Mouse (Mus musculus) MEL (cell line): ENCODE measurements at regions not wholly inside any gene's neighbourhood (a gene's known extent, or its start where the extent isn't known, plus 50 kb on each side); places are given as distances from the start of the nearest gene placed in this dataset.

Experiments used
- DNase-seq: peaks from one replicate; pipeline ENCODE4 v3.0.0; 2011; ENCODE audit warnings: low read depth, low spot score
- H3K27ac ChIP-seq: 2 replicates; pipeline ENCODE4 v1.5.1; 2012; ENCODE audit warnings: low read depth, mild to moderate bottlenecking, control low read depth, low read length, moderate library complexity; ENCODE audit not compliant: control insufficient read depth
- H3K27me3 ChIP-seq, 2 experiments: fragments of 150-350 bp in 1 of 2; sonication (generic) in 1 of 2; 2 replicates each; pipeline ENCODE4 v1.6.1; 2012; ENCODE audit warnings: low read length in 2 of 2, mild to moderate bottlenecking in 2 of 2, improper control_type of control experiment in 1 of 2, moderate library complexity in 1 of 2; ENCODE audit not compliant: insufficient read depth in 2 of 2, control insufficient read depth in 1 of 2
- H3K36me3 ChIP-seq, 2 experiments: 2 replicates each; pipeline ENCODE4 v1.6.1; 2012 to 2014; ENCODE audit warnings: low read length in 2 of 2, improper control_type of control experiment in 1 of 2, inconsistent platforms in 1 of 2, mild to moderate bottlenecking in 1 of 2; ENCODE audit not compliant: insufficient read depth in 2 of 2, control insufficient read depth in 1 of 2
- H3K4me1 ChIP-seq, 2 experiments: fragments of 150-350 bp in 1 of 2; sonication (generic) in 1 of 2; 2 replicates each; pipeline ENCODE4 v1.6.1; 2012; ENCODE audit warnings: low read length in 2 of 2, improper control_type of control experiment in 1 of 2, mild to moderate bottlenecking in 1 of 2; ENCODE audit not compliant: insufficient read depth in 2 of 2, control insufficient read depth in 1 of 2
- H3K4me3 ChIP-seq, 2 experiments: fragments of 150-350 bp in 1 of 2; sonication (generic) in 1 of 2; 2 replicates each; pipeline ENCODE4 v1.5.1; 2012; ENCODE audit warnings: low read depth in 2 of 2, low read length in 2 of 2, mild to moderate bottlenecking in 2 of 2, moderate library complexity in 2 of 2, control low read depth in 1 of 2, improper control_type of control experiment in 1 of 2; ENCODE audit not compliant: control insufficient read depth in 1 of 2, insufficient read depth in 1 of 2
- H3K79me2 ChIP-seq: 2 replicates; pipeline ENCODE4 v1.6.1; 2012; ENCODE audit warnings: mild to moderate bottlenecking, low read length, moderate library complexity; ENCODE audit not compliant: control insufficient read depth, poor library complexity, insufficient read depth
- H3K9ac ChIP-seq: 2 replicates; pipeline ENCODE4 v1.6.1; 2012; ENCODE audit warnings: low read depth, mild to moderate bottlenecking, control low read depth, low read length, moderate library complexity; ENCODE audit not compliant: control insufficient read depth, poor library complexity, severe bottlenecking
- H3K9me3 ChIP-seq: fragments of 150-350 bp; sonication (generic); replicated peaks from 2 replicates; pipeline ENCODE4 v1.6.1; 2012; ENCODE audit warnings: mild to moderate bottlenecking, low read length, improper control_type of control experiment, moderate library complexity; ENCODE audit not compliant: insufficient read depth
- CHD1 ChIP-seq: IDR thresholded peaks from 2 replicates; pipeline ENCODE4 v1.6.1; 2012; ENCODE audit warnings: low read depth, mild to moderate bottlenecking, inconsistent platforms, low read length, improper control_type of control experiment
- E2F4 ChIP-seq: IDR thresholded peaks from 2 replicates; pipeline ENCODE4 v1.6.1; 2011; ENCODE audit warnings: low read depth, low read length, improper control_type of control experiment, borderline replicate concordance
- ELF1 ChIP-seq: IDR thresholded peaks from 2 replicates; pipeline ENCODE4 v1.6.1; 2014; ENCODE audit warnings: low read depth, mild to moderate bottlenecking, inconsistent platforms, low read length, improper control_type of control experiment, moderate library complexity
- ETS1 ChIP-seq: IDR thresholded peaks from 2 replicates; pipeline ENCODE4 v1.6.1; 2012; ENCODE audit warnings: low read depth, mild to moderate bottlenecking, inconsistent platforms, low read length, improper control_type of control experiment, moderate library complexity
- GATA1 ChIP-seq: IDR thresholded peaks from 2 replicates; pipeline ENCODE4 v1.6.1; 2011; ENCODE audit warnings: low read depth, low read length, improper control_type of control experiment
- KAT2A ChIP-seq: conservative IDR thresholded peaks from 2 replicates; pipeline ENCODE4 v1.6.1; 2012; ENCODE audit warnings: low read depth, low read length, improper control_type of control experiment, inconsistent platforms
- MAFK ChIP-seq: IDR thresholded peaks from 2 replicates; pipeline ENCODE4 v1.6.1; 2011; ENCODE audit warnings: low read depth, mild to moderate bottlenecking, low read length, improper control_type of control experiment, borderline replicate concordance
- MAX ChIP-seq: IDR thresholded peaks from 2 replicates; pipeline ENCODE4 v1.6.1; 2011; ENCODE audit warnings: low read length, improper control_type of control experiment
- MAZ ChIP-seq: IDR thresholded peaks from 2 replicates; pipeline ENCODE4 v1.6.1; 2012; ENCODE audit warnings: low read depth, mild to moderate bottlenecking, inconsistent platforms, low read length, improper control_type of control experiment
- MXI1 ChIP-seq: IDR thresholded peaks from 2 replicates; pipeline ENCODE4 v1.6.1; 2011; ENCODE audit warnings: mild to moderate bottlenecking, low read depth, low read length, improper control_type of control experiment
- MYC ChIP-seq: IDR thresholded peaks from 2 replicates; pipeline ENCODE4 v1.6.1; 2011; ENCODE audit warnings: low read depth, mild to moderate bottlenecking, low read length, improper control_type of control experiment, moderate library complexity
- POLR2A ChIP-seq, 2 experiments: IDR thresholded peaks; 2 replicates each; pipeline ENCODE4 v1.6.1; 2011 to 2012; ENCODE audit warnings: low read length in 2 of 2, mild to moderate bottlenecking in 2 of 2, control low read depth in 1 of 2, improper control_type of control experiment in 1 of 2, low read depth in 1 of 2, moderate library complexity in 1 of 2; ENCODE audit not compliant: control insufficient read depth in 1 of 2, insufficient read depth in 1 of 2, poor library complexity in 1 of 2
- POLR2AphosphoS2 ChIP-seq: IDR thresholded peaks from 2 replicates; pipeline ENCODE4 v1.6.1; 2011; ENCODE audit warnings: low read length, improper control_type of control experiment
- POLR2AphosphoS5 ChIP-seq: IDR thresholded peaks from 2 replicates; pipeline ENCODE4 v1.6.1; 2012; ENCODE audit warnings: low read depth, borderline replicate concordance, mild to moderate bottlenecking, inconsistent platforms, low read length, moderate library complexity, mixed read lengths
- TAL1 ChIP-seq: IDR thresholded peaks from 2 replicates; pipeline ENCODE4 v1.6.1; 2012; ENCODE audit warnings: mild to moderate bottlenecking, inconsistent platforms, low read length, moderate library complexity, mixed read lengths
- TBP ChIP-seq: IDR thresholded peaks from 2 replicates; pipeline ENCODE4 v1.8.0; 2011; ENCODE audit warnings: low read depth, low read length, improper control_type of control experiment
- TCF12 ChIP-seq: IDR thresholded peaks from 2 replicates; pipeline ENCODE4 v1.6.1; 2014; ENCODE audit warnings: low read depth, mild to moderate bottlenecking, inconsistent platforms, low read length, improper control_type of control experiment, moderate library complexity
- UBTF ChIP-seq: IDR thresholded peaks from 2 replicates; pipeline ENCODE4 v1.6.1; 2012; ENCODE audit warnings: low read depth, mild to moderate bottlenecking, inconsistent platforms, low read length, improper control_type of control experiment, moderate library complexity, borderline replicate concordance; ENCODE audit not compliant: insufficient read depth
- USF1 ChIP-seq: IDR thresholded peaks from 2 replicates; pipeline ENCODE4 v1.6.1; 2014; ENCODE audit warnings: low read depth, mild to moderate bottlenecking, inconsistent platforms, low read length, improper control_type of control experiment, moderate library complexity
- USF2 ChIP-seq, 2 experiments: IDR thresholded peaks; 2 replicates each; pipeline ENCODE4 v1.6.1; 2011 to 2012; ENCODE audit warnings: improper control_type of control experiment in 2 of 2, low read length in 2 of 2, borderline replicate concordance in 1 of 2, inconsistent platforms in 1 of 2, low read depth in 1 of 2, mild to moderate bottlenecking in 1 of 2; ENCODE audit not compliant: insufficient read depth in 1 of 2
- ZKSCAN1 ChIP-seq: IDR thresholded peaks from 2 replicates; pipeline ENCODE4 v1.6.1; 2012; ENCODE audit warnings: low read depth, mild to moderate bottlenecking, inconsistent platforms, low read length, improper control_type of control experiment, moderate library complexity

DNA sequence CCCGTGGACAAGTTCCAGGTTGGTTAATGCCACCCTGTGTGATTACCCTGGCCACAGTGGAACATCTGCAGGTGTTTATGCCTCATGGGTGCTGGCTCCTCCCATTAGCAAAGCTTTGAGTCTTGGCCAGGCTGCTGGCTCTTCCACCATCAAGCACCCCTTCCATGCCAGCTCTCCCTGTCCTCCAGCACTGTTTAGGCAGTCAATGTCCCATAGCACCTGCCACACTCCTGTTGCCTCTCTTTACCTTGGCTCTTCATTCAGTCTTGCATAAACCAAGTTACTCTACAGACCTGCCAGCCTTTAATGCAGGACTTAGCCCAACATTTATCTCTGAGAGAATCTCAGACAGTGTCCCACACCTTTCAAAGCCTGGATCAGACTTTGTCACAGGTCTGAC, 614.2 kb upstream of the Id2 start:
- no peaks in the 10 kb centered on the region for H3K27me3 ChIP-seq
- no peak for TF ChIP-seq MYC
- no peak for TF ChIP-seq MAZ
- no peak for TF ChIP-seq POLR2AphosphoS2
- TF ChIP-seq POLR2A (IDR thresholded peaks at IDR 0.05; ENCODE audit: control insufficient read depth in 1 of 2, insufficient read depth in 1 of 2, low read depth in 1 of 2, low read length in 2 of 2, poor library complexity in 1 of 2): no peak
- no peak for TF ChIP-seq E2F4
- TF ChIP-seq MXI1: no peak
- TF ChIP-seq KAT2A: no peak
- TF ChIP-seq ZKSCAN1: no peak
- TF ChIP-seq TBP: no peak
- no peak for TF ChIP-seq TAL1
- no peak for DNase-seq
- no peaks in the 10 kb centered on the region for H3K79me2 ChIP-seq
- no peaks in the 10 kb centered on the region for H3K9me3 ChIP-seq
- H3K4me1 ChIP-seq: no peaks in the 10 kb centered on the region
- H3K27ac ChIP-seq: no peak overlapping the region
- H3K4me3 ChIP-seq: no peak overlapping the region
- H3K9ac ChIP-seq: no peak overlapping the region
- no peaks in the 10 kb centered on the region for H3K36me3 ChIP-seq

DNA sequence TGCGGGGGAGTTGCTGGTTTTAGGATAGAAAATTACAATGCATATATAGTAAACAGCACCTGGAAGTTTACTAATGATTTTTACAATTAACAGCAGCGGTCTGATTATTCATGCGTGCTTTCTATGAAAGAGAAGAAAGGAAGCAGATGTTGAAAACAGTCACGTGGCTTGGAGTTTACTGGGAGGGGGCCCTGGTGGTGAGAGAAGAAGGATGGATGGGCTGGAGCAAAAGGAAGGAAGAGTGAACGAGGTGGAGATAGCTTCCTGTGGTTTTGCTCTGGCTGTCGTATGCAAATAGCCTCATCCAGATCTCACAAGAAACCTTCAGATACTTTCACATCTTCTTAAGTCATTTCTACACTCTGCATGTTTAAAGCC, 606.1 kb upstream of the Id2 start:
- Histone ChIP-seq H3K79me2 (no peaks in the 10 kb centered on the region), H3K4me3 (no peak overlapping the region), H3K9ac (no peak overlapping the region), H3K9me3 (no peaks in the 10 kb centered on the region), H3K4me1 (no peaks in the 10 kb centered on the region), H3K36me3 (no peaks in the 10 kb centered on the region), H3K27ac (no peak overlapping the region), H3K27me3 (no peaks in the 10 kb centered on the region)
- no peak for DNase-seq
- TF ChIP-seq POLR2A (IDR thresholded peaks at IDR 0.05; ENCODE audit: control insufficient read depth in 1 of 2, insufficient read depth in 1 of 2, low read depth in 1 of 2, low read length in 2 of 2, poor library complexity in 1 of 2) (no peak), CHD1 (no peak), GATA1 (no peak), MAFK (no peak), MAX (no peak), POLR2AphosphoS5 (no peak), UBTF (no peak), ZKSCAN1 (no peak), POLR2AphosphoS2 (no peak), MXI1 (no peak), ETS1 (no peak), TCF12 (no peak), USF1 (no peak), USF2 (IDR thresholded peaks at IDR 0.05; ENCODE audit: borderline replicate concordance in 1 of 2, insufficient read depth in 1 of 2, low read depth in 1 of 2, low read length in 2 of 2) (no peak), KAT2A (no peak), ELF1 (no peak), E2F4 (no peak)
